Mouse (Mus musculus): ENCODE results near the gene AI467606. TPM values are rescaled to one million over a fixed set of nuclear protein-coding genes. Genes with fewer than 3 reads are reported as not detected.

The AI467606 gene
- polyA plus RNA-seq (2012) = 1.2 and 1.4 TPM in 2 replicates

GRCm38 (mm10) chr7:127091114-127091896 is at the start of gene AI467606:
Gene AI467606 (plus strand): TSS chr7:127091359.
- peak; percentile 59; the same call in 2 of the 3 replicates for TF ChIP-seq TAL1 (IDR thresholded peaks at IDR 0.05; ENCODE audit: low read length)
- 0 out of 2 replicates have a peak, but pooled peaks have one; percentile 24 for TF ChIP-seq GATA1 (IDR thresholded peaks at IDR 0.05; ENCODE audit: low read length)
- peaks cover 52% of the 10 kb centered on the region for H3K4me1 ChIP-seq (ENCODE audit: control insufficient read depth)
- H3K4me3 ChIP-seq (replicated peaks) = peak within 1 kb of the TSS; percentile 76

GRCm38 (mm10) chr7:127041851-127042672 is 49.1 kb upstream of the AI467606 start, which contains the start of gene Kif22:
Gene Kif22 (minus strand): TSS chr7:127042471.
- TF ChIP-seq GATA1 (IDR thresholded peaks at IDR 0.05; ENCODE audit: low read length) (no peak), TAL1 (IDR thresholded peaks at IDR 0.05; ENCODE audit: low read length) (no peak)
- H3K4me3 ChIP-seq (replicated peaks) = peak within 1 kb of the TSS; percentile 82
- H3K9me3 ChIP-seq (ENCODE audit: control insufficient read depth, low read length) = no peaks in the 10 kb centered on the region

More at GRCm38 (mm10) chr7:127091114-127091896, at the start of gene AI467606:
- Histone ChIP-seq H3K36me3 (ENCODE audit: control insufficient read depth) (peaks cover 24% of the 10 kb centered on the region), H3K27me3 (ENCODE audit: control insufficient read depth) (no peaks in the 10 kb centered on the region), H3K9me3 (ENCODE audit: control insufficient read depth, low read length) (no peaks in the 10 kb centered on the region)

DNA sequence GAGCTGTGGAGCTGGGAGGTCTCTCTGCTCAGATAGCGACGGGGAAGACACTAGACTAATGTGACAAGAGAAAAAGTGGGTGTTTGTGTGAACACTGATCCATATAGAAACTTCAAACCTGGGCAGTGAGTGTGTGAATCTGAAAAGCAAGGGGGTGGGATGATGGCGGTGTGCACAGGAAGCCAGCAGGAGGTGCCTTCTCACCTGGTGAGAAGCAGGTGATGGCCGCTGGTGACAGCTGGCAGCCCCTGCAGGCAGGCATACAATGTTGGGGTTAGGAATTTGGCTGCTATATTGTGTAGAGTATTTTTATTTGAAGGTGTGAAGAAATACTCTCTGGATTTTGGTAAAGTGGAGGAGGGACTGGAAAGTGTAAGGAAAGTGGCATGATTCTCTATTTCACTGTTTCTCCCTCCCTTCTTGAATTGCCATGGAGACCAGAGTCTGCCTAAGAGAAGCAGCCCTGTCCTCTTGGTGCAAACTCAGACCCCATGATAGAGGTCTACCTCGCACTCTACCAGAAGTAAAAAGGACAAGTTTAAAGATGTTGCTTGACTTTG is 36.1 kb upstream of the AI467606 start:
- Histone ChIP-seq H3K27me3 (ENCODE audit: control insufficient read depth) (peaks cover 48% of the 10 kb centered on the region), H3K4me1 (ENCODE audit: control insufficient read depth) (no peaks in the 10 kb centered on the region), H3K4me3 (replicated peaks) (no peak overlapping the region), H3K9me3 (ENCODE audit: control insufficient read depth, low read length) (no peaks in the 10 kb centered on the region), H3K36me3 (ENCODE audit: control insufficient read depth) (no peaks in the 10 kb centered on the region)
- TF ChIP-seq TAL1 (IDR thresholded peaks at IDR 0.05; ENCODE audit: low read length) = no peak
- TF ChIP-seq GATA1 (IDR thresholded peaks at IDR 0.05; ENCODE audit: low read length) = no peak

More at GRCm38 (mm10) chr7:127041851-127042672, 49.1 kb upstream of the AI467606 start, which contains the start of gene Kif22:
- Histone ChIP-seq H3K36me3 (ENCODE audit: control insufficient read depth) (peaks cover 47% of the 10 kb centered on the region), H3K4me1 (ENCODE audit: control insufficient read depth) (peaks cover 35% of the 10 kb centered on the region), H3K27me3 (ENCODE audit: control insufficient read depth) (peaks cover 2% of the 10 kb centered on the region; the same call in 1 of the 2 replicates)

- no peak for TF ChIP-seq GATA1 (IDR thresholded peaks at IDR 0.05; ENCODE audit: low read length)
- Histone ChIP-seq H3K4me3 (replicated peaks) (no peak overlapping the region), H3K9me3 (ENCODE audit: control insufficient read depth, low read length) (no peaks in the 10 kb centered on the region), H3K4me1 (ENCODE audit: control insufficient read depth) (peaks cover 4% of the 10 kb centered on the region; the same call in 1 of the 2 replicates), H3K27me3 (ENCODE audit: control insufficient read depth) (peaks cover 2% of the 10 kb centered on the region; the same call in 1 of the 2 replicates), H3K36me3 (ENCODE audit: control insufficient read depth) (no peaks in the 10 kb centered on the region)
Observed at GRCm38 (mm10) chr7:127065538-127065937, 25.6 kb upstream of the AI467606 start.

- Histone ChIP-seq H3K27me3 (ENCODE audit: control insufficient read depth) (no peaks in the 10 kb centered on the region), H3K9me3 (ENCODE audit: control insufficient read depth, low read length) (no peaks in the 10 kb centered on the region), H3K36me3 (ENCODE audit: control insufficient read depth) (no peaks in the 10 kb centered on the region), H3K4me3 (replicated peaks) (no peak overlapping the region), H3K4me1 (ENCODE audit: control insufficient read depth) (peaks cover 4% of the 10 kb centered on the region; the same call in 1 of the 2 replicates)
- no peak for TF ChIP-seq GATA1 (IDR thresholded peaks at IDR 0.05; ENCODE audit: low read length)
- TF ChIP-seq TAL1 (IDR thresholded peaks at IDR 0.05; ENCODE audit: low read length) = no peak
Observed at GRCm38 (mm10) chr7:127066317-127066716, 24.8 kb upstream of the AI467606 start.

- H3K9me3 ChIP-seq (ENCODE audit: control insufficient read depth, low read length) = peaks cover 3% of the 10 kb centered on the region
- no peaks in the 10 kb centered on the region for H3K4me1 ChIP-seq (ENCODE audit: control insufficient read depth)
- no peak overlapping the region for H3K4me3 ChIP-seq (replicated peaks)
- TF ChIP-seq TAL1 (IDR thresholded peaks at IDR 0.05; ENCODE audit: low read length) (no peak), GATA1 (IDR thresholded peaks at IDR 0.05; ENCODE audit: low read length) (no peak)
- no peaks in the 10 kb centered on the region for H3K27me3 ChIP-seq (ENCODE audit: control insufficient read depth)
- no peaks in the 10 kb centered on the region for H3K36me3 ChIP-seq (ENCODE audit: control insufficient read depth)
Observed at GRCm38 (mm10) chr7:127070871-127071413, 20.2 kb upstream of the AI467606 start.

DNA sequence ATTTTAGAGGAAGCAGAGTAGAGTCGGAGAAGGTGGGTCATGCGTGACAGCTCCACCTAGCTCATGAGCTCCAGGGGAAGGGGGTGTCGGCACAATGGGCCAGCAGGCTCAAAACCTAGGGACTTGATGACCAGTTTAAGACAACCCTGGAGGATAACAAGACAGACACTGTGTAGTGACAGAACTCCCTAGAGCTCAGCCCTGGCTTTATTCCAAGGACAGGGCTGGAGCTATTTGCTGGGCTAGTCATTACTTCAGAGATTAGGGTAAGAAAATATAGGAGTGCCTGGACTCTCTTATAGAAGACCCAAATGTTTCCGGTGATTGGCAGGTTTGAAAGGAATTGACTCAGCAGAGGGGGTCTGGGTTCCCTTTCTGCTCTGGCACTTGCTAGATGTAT is 17.9 kb upstream of the AI467606 start:
- TF ChIP-seq GATA1 (IDR thresholded peaks at IDR 0.05; ENCODE audit: low read length) = no peak
- Histone ChIP-seq H3K27me3 (ENCODE audit: control insufficient read depth) (no peaks in the 10 kb centered on the region), H3K36me3 (ENCODE audit: control insufficient read depth) (no peaks in the 10 kb centered on the region), H3K4me1 (ENCODE audit: control insufficient read depth) (0 out of 2 replicates have a peak, but pooled peaks cover 2% of the 10 kb centered on the region), H3K9me3 (ENCODE audit: control insufficient read depth, low read length) (peaks cover 3% of the 10 kb centered on the region), H3K4me3 (replicated peaks) (no peak overlapping the region)

DNA sequence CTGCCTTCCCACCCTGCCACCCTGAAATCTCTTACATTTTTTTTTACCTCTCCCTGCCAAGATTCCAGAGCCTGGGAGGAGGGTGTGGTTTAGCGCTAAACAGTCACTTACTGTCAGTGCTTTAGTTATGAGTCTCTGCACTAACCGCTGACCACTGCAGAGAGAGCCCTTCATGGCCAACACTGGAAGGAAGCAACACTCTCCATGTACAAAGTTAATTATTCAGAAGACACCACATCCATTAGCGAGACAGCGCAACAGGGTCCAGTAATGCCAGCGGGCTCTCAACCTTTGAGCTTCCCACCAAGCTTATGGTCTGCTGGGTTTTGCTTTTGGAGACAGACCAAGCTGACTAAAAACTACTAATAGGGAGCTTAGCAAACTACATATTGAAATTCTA is 15.0 kb upstream of the AI467606 start:
- TF ChIP-seq TAL1 (IDR thresholded peaks at IDR 0.05; ENCODE audit: low read length) = no peak
- TF ChIP-seq GATA1 (IDR thresholded peaks at IDR 0.05; ENCODE audit: low read length) = no peak
- Histone ChIP-seq H3K27me3 (ENCODE audit: control insufficient read depth) (no peaks in the 10 kb centered on the region), H3K9me3 (ENCODE audit: control insufficient read depth, low read length) (peaks cover 3% of the 10 kb centered on the region), H3K4me3 (replicated peaks) (no peak overlapping the region), H3K36me3 (ENCODE audit: control insufficient read depth) (no peaks in the 10 kb centered on the region), H3K4me1 (ENCODE audit: control insufficient read depth) (0 out of 2 replicates have a peak, but pooled peaks cover 2% of the 10 kb centered on the region)

Data from erythroblast, embryonic 14.5 days (primary cell).